18 mouse cellular contexts compared by ENCODE assay signal in genomic region chr6:42391796-42392330, GRCm38 (mm10). TPM values are rescaled to one million over a fixed set of nuclear protein-coding genes. Genes with fewer than 3 reads are reported as not detected.
A peak's percentile ranks its signal among the peaks of the same experiment; 100 is the strongest.
DNase-seq lines count a peak whose midpoint lies in the region; ATAC-seq and TF ChIP-seq lines count a peak whose summit lies in the region.
"Had no signal": no experiment of that assay in that cellular context is flagged by ENCODE, and none has a peak within 500 bp of the region (broad histone marks: within the 10 kb centered on the region; RNA-seq: fewer than 3 reads in every experiment).

No protein-coding gene starts in this region.

- ATAC-seq in heart, embryonic 14.5 days (ENCODE audit: insufficient number of reproducible peaks, insufficient read depth, low FRiP score, low read depth) = peak; percentile 31; the same call in 1 of the 2 replicates
- no peak for ATAC-seq in liver, embryonic 12.5 days
- ATAC-seq: hindbrain, embryonic 16.5 days had no signal

- no peak overlapping the region for H3K4me3 ChIP-seq in heart, embryonic 14.5 days (ENCODE audit: control insufficient read depth in 1 of 2, insufficient read depth in 1 of 2, low read depth in 1 of 2, low read length in 2 of 2)
- H3K4me3 ChIP-seq in heart, adult 2 months = no peak overlapping the region
- H3K4me3 ChIP-seq in liver, adult 2 months (ENCODE audit: insufficient read depth, low read depth, low read length) = no peak overlapping the region
- H3K4me3 ChIP-seq in liver, embryonic 12.5 days = no peak overlapping the region
- H3K4me3 ChIP-seq: embryonic facial prominence, embryonic 15.5 days; forebrain, embryonic 12.5 days; left cerebral cortex, adult 2 months; limb, embryonic 12.5 days had no signal

- no peaks in the 10 kb centered on the region for H3K27me3 ChIP-seq in heart, embryonic 14.5 days (ENCODE audit: control insufficient read depth, insufficient read depth, low read length)
- H3K27me3 ChIP-seq in heart, adult 2 months (ENCODE audit: control insufficient read depth, insufficient read depth, low read length) = no peaks in the 10 kb centered on the region
- H3K27me3 ChIP-seq in liver, adult 2 months (ENCODE audit: control insufficient read depth, insufficient read depth, low read length) = no peaks in the 10 kb centered on the region
- no peaks in the 10 kb centered on the region for H3K27me3 ChIP-seq in liver, embryonic 12.5 days (replicated peaks)
- H3K27me3 ChIP-seq: embryonic facial prominence, embryonic 15.5 days; forebrain, embryonic 12.5 days; limb, embryonic 12.5 days had no signal

- WGBS in heart, embryonic 14.5 days = 27% methylated on average over 2 of the region's 2 CpGs
- WGBS in heart, adult 2 months = 43% methylated on average over 2 of the region's 2 CpGs
- WGBS in liver, adult 2 months = 76% methylated on average over 2 of the region's 2 CpGs
- 33% methylated on average over 2 of the region's 2 CpGs for WGBS in liver, embryonic 12.5 days (ENCODE audit: insufficient replicate concordance)

- no peaks in the 10 kb centered on the region for H3K79me2 ChIP-seq in heart, adult 2 months (replicated peaks; ENCODE audit: control insufficient read depth, insufficient read depth, low read length)
- H3K79me2 ChIP-seq in liver, adult 2 months (ENCODE audit: control insufficient read depth, insufficient read depth, low read length) = no peaks in the 10 kb centered on the region

- intact Hi-C loops in heart, adult 2 months (cut with DNase I) = no loop called here

- no peaks in the 10 kb centered on the region for H3K9me3 ChIP-seq in heart, embryonic 14.5 days (ENCODE audit: control insufficient read depth, low read length)
- H3K9me3 ChIP-seq in liver, embryonic 12.5 days (replicated peaks) = no peaks in the 10 kb centered on the region
- H3K9me3 ChIP-seq: embryonic facial prominence, embryonic 15.5 days; forebrain, embryonic 12.5 days; limb, embryonic 12.5 days had no signal

- no peak for TF ChIP-seq CTCF in heart, adult 2 months (IDR thresholded peaks at IDR 0.05)
- TF ChIP-seq CTCF in liver, adult 2 months (IDR thresholded peaks at IDR 0.05; ENCODE audit: low read depth, low read length) = no peak

- no peak overlapping the region for H3K9ac ChIP-seq in heart, embryonic 14.5 days (ENCODE audit: low read length)
- no peak overlapping the region for H3K9ac ChIP-seq in heart, adult 2 months (ENCODE audit: low read depth, low read length)
- H3K9ac ChIP-seq in liver, adult 2 months (ENCODE audit: low read depth, low read length) = no peak overlapping the region
- no peak overlapping the region for H3K9ac ChIP-seq in liver, embryonic 12.5 days
- H3K9ac ChIP-seq: embryonic facial prominence, embryonic 15.5 days; forebrain, embryonic 12.5 days; limb, embryonic 12.5 days had no signal

- TF ChIP-seq POLR2A in heart, adult 2 months (IDR thresholded peaks at IDR 0.05; ENCODE audit: insufficient read depth, low read depth, low read length) = no peak
- TF ChIP-seq POLR2A in liver, adult 2 months (IDR thresholded peaks at IDR 0.05; ENCODE audit: extremely low read depth, insufficient read depth, low read length) = no peak

- H3K4me2 ChIP-seq in heart, embryonic 14.5 days (ENCODE audit: low read length) = no peak overlapping the region
- H3K4me2 ChIP-seq in liver, embryonic 12.5 days = no peak overlapping the region
- H3K4me2 ChIP-seq: embryonic facial prominence, embryonic 15.5 days; forebrain, embryonic 12.5 days; limb, embryonic 12.5 days had no signal

- H3K27ac ChIP-seq in heart, embryonic 14.5 days (replicated peaks in 1 of 2; ENCODE audit: control insufficient read depth in 1 of 2, insufficient read depth in 1 of 2, low read depth in 2 of 2, low read length in 2 of 2) = peak overlapping the region; percentile 1 to 6; a peak in 1 of 4 replicates
- H3K27ac ChIP-seq in heart, adult 2 months = no peak overlapping the region
- no peak overlapping the region for H3K27ac ChIP-seq in liver, adult 2 months (replicated peaks; ENCODE audit: insufficient read depth, low read depth, low read length)
- no peak overlapping the region for H3K27ac ChIP-seq in liver, embryonic 12.5 days
- H3K27ac ChIP-seq: embryonic facial prominence, embryonic 15.5 days; forebrain, embryonic 12.5 days; left cerebral cortex, adult 2 months; limb, embryonic 12.5 days had no signal

- no peak for TF ChIP-seq EP300 in heart, adult 2 months (IDR thresholded peaks at IDR 0.05; ENCODE audit: insufficient read depth, low read depth, low read length)

- DNase-seq in heart, adult 2 months = no peak
- DNase-seq in liver, adult 2 months (ENCODE audit: extremely low read depth, low read depth, low spot score) = peak; percentile 41
- peak; percentile 9 for DNase-seq in heart, postnatal 4 days
- peak; percentile 31 for DNase-seq in mesoderm, embryonic 11.5 days (ENCODE audit: low read depth, low spot score)
- no peak for DNase-seq in layer of hippocampus, adult 9-11 months
- DNase-seq: adrenal gland, postnatal 25 days; thymus, postnatal 36 days had no signal

- peaks cover 9 to 18% of the 10 kb centered on the region in 2 experiments for H3K4me1 ChIP-seq in heart, embryonic 14.5 days (ENCODE audit: control insufficient read depth in 2 of 2, insufficient read depth in 2 of 2, low read length in 2 of 2)
- H3K4me1 ChIP-seq in heart, adult 2 months (ENCODE audit: control insufficient read depth, insufficient read depth, low read length) = peaks cover 12% of the 10 kb centered on the region
- H3K4me1 ChIP-seq in liver, adult 2 months (ENCODE audit: control insufficient read depth, insufficient read depth, low read length) = peaks cover 3% of the 10 kb centered on the region; the same call in 1 of the 2 replicates
- H3K4me1 ChIP-seq in liver, embryonic 12.5 days = no peaks in the 10 kb centered on the region
- H3K4me1 ChIP-seq: forebrain, embryonic 12.5 days; limb, embryonic 12.5 days had no signal

- H3K36me3 ChIP-seq in heart, embryonic 14.5 days (ENCODE audit: control insufficient read depth, insufficient read depth, low read length) = no peaks in the 10 kb centered on the region
- H3K36me3 ChIP-seq in heart, adult 2 months (ENCODE audit: control insufficient read depth, insufficient read depth, low read length) = peaks cover 2% of the 10 kb centered on the region; the same call in 1 of the 2 replicates
- no peaks in the 10 kb centered on the region for H3K36me3 ChIP-seq in liver, adult 2 months (ENCODE audit: control insufficient read depth, insufficient read depth, low read length)
- H3K36me3 ChIP-seq in liver, embryonic 12.5 days = no peaks in the 10 kb centered on the region
- H3K36me3 ChIP-seq: embryonic facial prominence, embryonic 15.5 days; forebrain, embryonic 12.5 days; limb, embryonic 12.5 days had no signal

RNA-seq across cellular contexts. Expression of gene Tas2r143, which starts 8.2 kb away (rescaled TPM):
- polyA plus RNA-seq in heart, embryonic 14.5 days (2014; fragmentation: Nextera tagmentation; extraction: Ambion mirVana) = not detected in 2 replicates
- not detected for total RNA-seq in heart, adult 2 months (2021)
- polyA plus RNA-seq in heart, adult 2 months (2012; rRNA removed) = 0.20 and 0.29 TPM in 2 replicates
- 0.27 and 0.83 TPM in 2 replicates for total RNA-seq in liver, adult 2 months (2014; rRNA removed)
- 0.13 and 0.17 TPM in 2 replicates for polyA plus RNA-seq in liver, adult 2 months (2012; rRNA removed)
- not detected in 2 replicates for polyA plus RNA-seq in liver, embryonic 12.5 days (2016; fragmentation: Nextera tagmentation; extraction: Ambion mirVana)
- total RNA-seq in heart, postnatal 4 days (2021) = under 1 TPM in 1 of 2 experiments, not detected in 1; 0.41 TPM
- total RNA-seq: left cerebral cortex, adult 2 months; MEL had no signal
- polyA plus RNA-seq: embryonic facial prominence, embryonic 15.5 days; forebrain, embryonic 12.5 days; hindbrain, embryonic 16.5 days; limb, embryonic 12.5 days; stomach, embryonic 16.5 days had no signal

RNA-seq across cellular contexts. Expression of gene Tas2r135, which starts 13.4 kb away (rescaled TPM):
- not detected in 2 replicates for polyA plus RNA-seq in heart, embryonic 14.5 days (2014; fragmentation: Nextera tagmentation; extraction: Ambion mirVana)
- total RNA-seq in heart, adult 2 months (2021) = under 1 TPM in 1 of 2 experiments, not detected in 1; 0.27 TPM
- polyA plus RNA-seq in heart, adult 2 months (2012; rRNA removed) = not detected in 2 replicates
- total RNA-seq in liver, adult 2 months (2014; rRNA removed) = 0.27 and 0.28 TPM in 2 replicates
- polyA plus RNA-seq in liver, adult 2 months (2012; rRNA removed) = not detected in 2 replicates
- not detected in 2 replicates for polyA plus RNA-seq in liver, embryonic 12.5 days (2016; fragmentation: Nextera tagmentation; extraction: Ambion mirVana)
- under 1 TPM; 0.24 to 0.25 TPM for total RNA-seq in heart, postnatal 4 days (2021)
- total RNA-seq: gastrocnemius, postnatal 4 days; left cerebral cortex, adult 2 months; MEL; monocyte, adult 5-6 weeks had no signal
- polyA plus RNA-seq: embryonic facial prominence, embryonic 15.5 days; forebrain, embryonic 12.5 days; hindbrain, embryonic 16.5 days; limb, embryonic 12.5 days; stomach, embryonic 16.5 days had no signal

RNA-seq across cellular contexts. Expression of gene Epha1, which starts 18.8 kb away (rescaled TPM):
- 0.96 and 1.1 TPM in 2 replicates for polyA plus RNA-seq in heart, embryonic 14.5 days (2014; fragmentation: Nextera tagmentation; extraction: Ambion mirVana)
- under 1 TPM; 0.14 to 0.16 TPM for total RNA-seq in heart, adult 2 months (2021)
- polyA plus RNA-seq in heart, adult 2 months (2012; rRNA removed) = 0.50 and 0.94 TPM in 2 replicates
- 27.6 and 30.9 TPM in 2 replicates for total RNA-seq in liver, adult 2 months (2014; rRNA removed)
- polyA plus RNA-seq in liver, adult 2 months (2012; rRNA removed) = 27.1 and 28.1 TPM in 2 replicates
- 2.6 and 3.4 TPM in 2 replicates for polyA plus RNA-seq in liver, embryonic 12.5 days (2016; fragmentation: Nextera tagmentation; extraction: Ambion mirVana)
- under 1 TPM; 0.52 to 0.70 TPM for total RNA-seq in heart, postnatal 4 days (2021)
- total RNA-seq: MEL; monocyte, adult 5-6 weeks had no signal

RNA-seq across cellular contexts. Expression of gene Zyx, which starts 42.4 kb away (rescaled TPM):
- polyA plus RNA-seq in heart, embryonic 14.5 days (2014; fragmentation: Nextera tagmentation; extraction: Ambion mirVana) = 167 and 173 TPM in 2 replicates
- total RNA-seq in heart, adult 2 months (2021) = 10 to 100 TPM; 45.8 to 60.2 TPM
- 77.7 and 110 TPM in 2 replicates for polyA plus RNA-seq in heart, adult 2 months (2012; rRNA removed)
- 6.4 and 9.5 TPM in 2 replicates for total RNA-seq in liver, adult 2 months (2014; rRNA removed)
- 43.1 and 49.8 TPM in 2 replicates for polyA plus RNA-seq in liver, adult 2 months (2012; rRNA removed)
- polyA plus RNA-seq in liver, embryonic 12.5 days (2016; fragmentation: Nextera tagmentation; extraction: Ambion mirVana) = 66.3 and 66.5 TPM in 2 replicates
- total RNA-seq in heart, postnatal 4 days (2021) = 100 to 1,000 TPM; 161 to 166 TPM

RNA-seq across cellular contexts. Expression of gene Tas2r126, which starts 42.5 kb away (rescaled TPM):
- not detected in 2 replicates for polyA plus RNA-seq in heart, embryonic 14.5 days (2014; fragmentation: Nextera tagmentation; extraction: Ambion mirVana)
- total RNA-seq in heart, adult 2 months (2021) = not detected
- not detected in 2 replicates for polyA plus RNA-seq in heart, adult 2 months (2012; rRNA removed)
- total RNA-seq in liver, adult 2 months (2014; rRNA removed) = 0.20 and 0.28 TPM in 2 replicates
- not detected in 2 replicates for polyA plus RNA-seq in liver, adult 2 months (2012; rRNA removed)
- polyA plus RNA-seq in liver, embryonic 12.5 days (2016; fragmentation: Nextera tagmentation; extraction: Ambion mirVana) = not detected in 2 replicates
- not detected for total RNA-seq in heart, postnatal 4 days (2021)
- total RNA-seq: left cerebral cortex, adult 2 months; MEL; monocyte, adult 5-6 weeks had no signal
- polyA plus RNA-seq: embryonic facial prominence, embryonic 15.5 days; forebrain, embryonic 12.5 days; hindbrain, embryonic 16.5 days; limb, embryonic 12.5 days; stomach, embryonic 16.5 days had no signal

Comparison
In these comparisons a context has a peak if more than half of its experiments do, and no peak if none do; other contexts are left out.
1. H3K27ac ChIP-seq: peak in heart, embryonic 14.5 days (2 of 2); none in heart, adult 2 months (single experiment), liver, adult 2 months (single experiment) and liver, embryonic 12.5 days (single experiment).
2. DNase-seq: peak in liver, adult 2 months (single experiment), heart, postnatal 4 days (single experiment) and mesoderm, embryonic 11.5 days (single experiment); none in heart, adult 2 months (0 of 2) and layer of hippocampus, adult 9-11 months (single experiment).